Comparison of ENCODE assay signal across 11 mouse cellular contexts in the genomic region with DNA sequence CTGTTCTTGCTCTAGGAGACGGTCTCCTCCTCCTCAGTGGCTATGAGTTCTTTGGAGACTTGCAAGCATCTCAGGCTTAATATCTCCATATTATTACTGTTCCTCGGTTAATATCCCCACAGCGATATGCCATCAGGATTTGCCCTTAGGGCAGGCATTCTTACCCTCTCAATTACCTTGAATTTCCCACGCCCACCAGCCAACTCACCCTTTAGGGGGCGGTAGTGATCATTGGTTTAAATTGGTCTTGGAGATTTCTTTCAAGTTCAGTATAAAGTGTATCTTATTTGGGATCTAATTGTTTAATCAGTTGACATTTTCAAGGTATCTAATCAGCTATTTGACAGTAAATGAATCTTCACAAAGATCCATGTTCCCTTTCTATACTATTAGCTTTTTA.
DNase-seq lines count a peak whose midpoint lies in the region; ATAC-seq and TF ChIP-seq lines count a peak whose summit lies in the region.
"Had no signal": no experiment of that assay in that cellular context is flagged by ENCODE, and none has a peak within 500 bp of the region (broad histone marks: within the 10 kb centered on the region; RNA-seq: fewer than 3 reads in every experiment).

No protein-coding gene starts in this region.

- no peak overlapping the region for H3K27ac ChIP-seq in forebrain, postnatal 0 days (ENCODE audit: low read depth, low read length)
- no peak overlapping the region for H3K27ac ChIP-seq in forebrain, embryonic 12.5 days
- H3K27ac ChIP-seq in ES-Bruce4 (ENCODE audit: insufficient read depth, low read length), result no peak overlapping the region

- H3K9ac ChIP-seq in forebrain, postnatal 0 days, result no peak overlapping the region
- H3K9ac ChIP-seq in forebrain, embryonic 12.5 days, result no peak overlapping the region
- H3K9ac ChIP-seq in ES-Bruce4 (ENCODE audit: low read depth, poor library complexity, severe bottlenecking), result no peak overlapping the region

- H3K4me2 ChIP-seq in forebrain, postnatal 0 days (ENCODE audit: low read depth), result no peak overlapping the region
- no peak overlapping the region for H3K4me2 ChIP-seq in forebrain, embryonic 12.5 days
- H3K4me2 ChIP-seq: midbrain, embryonic 11.5 days had no signal

- TF ChIP-seq POLR2A in ES-Bruce4 (IDR thresholded peaks at IDR 0.05; ENCODE audit: insufficient read depth, low read length), result no peak

- WGBS in forebrain, postnatal 0 days, result 58% methylated on average over 5 of the region's 5 CpGs
- WGBS in forebrain, embryonic 12.5 days, result 67% methylated on average over 5 of the region's 5 CpGs

- TF ChIP-seq EP300 in ES-Bruce4 (IDR thresholded peaks at IDR 0.05; ENCODE audit: insufficient read depth, low read depth, low read length), result no peak

- no peak for DNase-seq in forebrain, postnatal 0 days
- peak; percentile 37 for DNase-seq in layer of hippocampus, adult 11-12 months (ENCODE audit: low spot score)
- DNase-seq in layer of hippocampus, postnatal 14 days (ENCODE audit: low spot score in 2 of 2), result no peak
- peak; percentile 55 to 64 for DNase-seq in cerebellum, postnatal 10 days
- DNase-seq in testis, postnatal 10 days (ENCODE audit: low spot score), result no peak
- no peak for DNase-seq in thymus, postnatal 10 days (ENCODE audit: low spot score in 2 of 2)
- DNase-seq: liver had no signal

- TF ChIP-seq CTCF in forebrain, postnatal 0 days (IDR thresholded peaks at IDR 0.05; ENCODE audit: low read depth), result peak; percentile 31; the same call in 1 of the 2 replicates
- peak; percentile 3 for TF ChIP-seq CTCF in ES-Bruce4 (IDR thresholded peaks at IDR 0.05; ENCODE audit: low read depth, low read length)

- no peaks in the 10 kb centered on the region for H3K27me3 ChIP-seq in forebrain, postnatal 0 days (ENCODE audit: insufficient read depth, low read length)
- H3K27me3 ChIP-seq in forebrain, embryonic 12.5 days, result no peaks in the 10 kb centered on the region
- no peaks in the 10 kb centered on the region for H3K27me3 ChIP-seq in ES-Bruce4 (ENCODE audit: control insufficient read depth, insufficient read depth, low read length, poor library complexity, severe bottlenecking)

- no peak overlapping the region for H3K4me3 ChIP-seq in forebrain, postnatal 0 days (ENCODE audit: low read depth, low read length)
- no peak overlapping the region for H3K4me3 ChIP-seq in forebrain, embryonic 12.5 days (replicated peaks)
- H3K4me3 ChIP-seq in ES-Bruce4 (ENCODE audit: low read depth, low read length), result no peak overlapping the region

- ATAC-seq in forebrain, postnatal 0 days, result no peak
- no peak for ATAC-seq in forebrain, embryonic 12.5 days (ENCODE audit: low FRiP score)
- ATAC-seq: CD4-positive, CD25-positive, alpha-beta regulatory T cell, adult 4 months had no signal

- H3K9me3 ChIP-seq in forebrain, postnatal 0 days (ENCODE audit: low read length), result no peaks in the 10 kb centered on the region
- no peaks in the 10 kb centered on the region for H3K9me3 ChIP-seq in forebrain, embryonic 12.5 days
- H3K9me3 ChIP-seq in ES-Bruce4 (replicated peaks; ENCODE audit: control insufficient read depth, insufficient read depth, low read length, poor library complexity, severe bottlenecking), result no peaks in the 10 kb centered on the region

- no peaks in the 10 kb centered on the region for H3K36me3 ChIP-seq in forebrain, postnatal 0 days (ENCODE audit: insufficient read depth)
- no peaks in the 10 kb centered on the region for H3K36me3 ChIP-seq in forebrain, embryonic 12.5 days (replicated peaks)
- no peaks in the 10 kb centered on the region for H3K36me3 ChIP-seq in ES-Bruce4 (ENCODE audit: control insufficient read depth, insufficient read depth, low read length, poor library complexity, severe bottlenecking)

- H3K4me1 ChIP-seq in forebrain, postnatal 0 days (ENCODE audit: insufficient read depth), result peaks cover 10% of the 10 kb centered on the region; the same call in 1 of the 2 replicates
- peaks cover 20% of the 10 kb centered on the region for H3K4me1 ChIP-seq in forebrain, embryonic 12.5 days
- H3K4me1 ChIP-seq in ES-Bruce4 (ENCODE audit: control insufficient read depth, insufficient read depth, low read length), result peaks cover 1% of the 10 kb centered on the region

Comparison
In these comparisons a context has a peak if more than half of its experiments do, and no peak if none do; other contexts are left out.
1. DNase-seq: peak in layer of hippocampus, adult 11-12 months (single experiment) and cerebellum, postnatal 10 days (2 of 2); none in forebrain, postnatal 0 days (single experiment), layer of hippocampus, postnatal 14 days (0 of 2), testis, postnatal 10 days (single experiment) and thymus, postnatal 10 days (0 of 2).